Mouse (Mus musculus): Measurements from ENCODE around the gene Gpr173. TPM values are rescaled to one million over a fixed set of nuclear protein-coding genes. Genes with fewer than 3 reads are reported as not detected.

Gene Gpr173
- polyA plus RNA-seq, 1 experiment from 2014 or later: 5.2 TPM

Other genes starting within 250 kb of the Gpr173 start
- gene Iqsec2, start 224.4 kb downstream of the Gpr173 start, polyA plus RNA-seq (2014; fragmentation: Nextera tagmentation; extraction: Ambion mirVana): 2.0 and 2.7 TPM in 2 replicates
- gene Kdm5c, start 135.7 kb downstream of the Gpr173 start, polyA plus RNA-seq (2014; fragmentation: Nextera tagmentation; extraction: Ambion mirVana): 23.6 and 26.3 TPM in 2 replicates
- 15.2 and 20.8 TPM in 2 replicates for gene Kantr, start 41.2 kb downstream of the Gpr173 start, polyA plus RNA-seq (2014; fragmentation: Nextera tagmentation; extraction: Ambion mirVana)
- 24.7 and 25.2 TPM in 2 replicates for gene Tspyl2, start 26.3 kb downstream of the Gpr173 start, polyA plus RNA-seq (2014; fragmentation: Nextera tagmentation; extraction: Ambion mirVana)
- gene Cldn34a, start 194.6 kb upstream of the Gpr173 start, polyA plus RNA-seq (2014; fragmentation: Nextera tagmentation; extraction: Ambion mirVana): not detected in 2 replicates